Mouse (Mus musculus) embryonic stem cell, embryonic (primary cell): ENCODE measurements around the gene Nol8.

Experiments
- CTCF ChIA-PET, 4 experiments: fragments of 300-600 bp in 2 of 4; fragments of 350-600 bp in 2 of 4; sonication (Branson Sonifier 250); formaldehyde crosslinking; loops; one replicate each; lab custom pipeline; 2022; ENCODE audit warnings: inconsistent platforms in 2 of 4; lab: Charles Lee
- POLR2A ChIA-PET, 4 experiments: fragments of 300-600 bp in 2 of 4; fragments of 350-600 bp in 2 of 4; sonication (Branson Sonifier 250); formaldehyde crosslinking; loops; one replicate each; lab custom pipeline; 2022; ENCODE audit warnings: antibody characterized with exemption in 4 of 4, inconsistent platforms in 1 of 4; lab: Charles Lee

Gene Nol8

DNA sequence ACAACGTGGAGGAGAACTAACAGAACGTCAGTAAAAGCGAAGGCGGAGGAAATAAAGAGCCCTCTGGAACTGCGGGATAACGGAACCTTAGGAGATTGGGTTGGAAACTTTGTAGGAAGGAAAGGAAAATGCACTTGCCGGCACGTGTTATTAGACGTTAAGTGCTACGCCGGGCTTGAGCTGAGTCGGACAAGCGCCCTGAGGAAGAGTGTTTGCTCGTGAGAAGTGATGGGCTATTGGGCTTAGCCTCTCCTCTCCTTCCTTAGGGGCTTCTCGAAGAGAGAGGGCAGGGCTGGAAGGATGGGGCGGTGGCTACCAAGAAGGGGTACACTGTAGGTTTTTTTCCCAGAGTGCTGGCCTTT lies 283 bp downstream of the Nol8 start:
- ChIA-PET POLR2A (interaction anchor here (0.6 to 5.0 kb wide), 47 partner anchors 8 to 1164 kb away, joined by 3 to 40 read pairs (median 4); partner anchors contain the start of genes Iars (in 4 of the 4), Ippk (in 2 of the 4), Bicd2 (in 1 of the 4) and Susd3 (in 1 of the 4)), CTCF (interaction anchor here in 1 of 4 experiments (0.6 kb wide), 1 partner anchor 13 kb away, joined by 3 read pairs; no protein-coding TSS in a partner anchor)

DNA sequence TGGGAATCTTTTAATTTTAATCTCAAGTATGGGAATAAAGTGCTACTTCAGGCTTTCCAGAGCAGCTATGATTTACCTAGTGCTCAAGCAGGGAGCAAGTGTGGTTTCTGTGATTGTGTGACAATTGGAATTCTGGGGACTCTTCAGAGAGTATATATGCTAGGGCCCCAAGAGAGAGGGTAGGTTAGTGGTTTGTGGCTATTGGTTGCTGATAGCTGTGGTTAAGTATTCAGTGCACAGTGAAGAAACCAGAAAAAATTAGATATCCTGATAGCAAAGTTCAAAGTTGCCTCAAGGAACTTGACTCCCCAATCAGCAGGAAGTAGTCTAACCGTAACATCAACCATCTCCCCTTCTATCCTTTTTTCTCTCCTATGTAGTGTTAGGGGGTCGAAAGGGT lies 24.9 kb downstream of the Nol8 start:
- POLR2A ChIA-PET: interaction anchor here in 2 of 4 experiments (0.7 to 2.7 kb wide), 4 partner anchors 9 to 25 kb away, joined by 3 to 9 read pairs (median 4); partner anchors contain the start of genes Cenpp (in 1 of the 2) and Nol8 (in 1 of the 2)
- CTCF ChIA-PET: no interaction called here

DNA sequence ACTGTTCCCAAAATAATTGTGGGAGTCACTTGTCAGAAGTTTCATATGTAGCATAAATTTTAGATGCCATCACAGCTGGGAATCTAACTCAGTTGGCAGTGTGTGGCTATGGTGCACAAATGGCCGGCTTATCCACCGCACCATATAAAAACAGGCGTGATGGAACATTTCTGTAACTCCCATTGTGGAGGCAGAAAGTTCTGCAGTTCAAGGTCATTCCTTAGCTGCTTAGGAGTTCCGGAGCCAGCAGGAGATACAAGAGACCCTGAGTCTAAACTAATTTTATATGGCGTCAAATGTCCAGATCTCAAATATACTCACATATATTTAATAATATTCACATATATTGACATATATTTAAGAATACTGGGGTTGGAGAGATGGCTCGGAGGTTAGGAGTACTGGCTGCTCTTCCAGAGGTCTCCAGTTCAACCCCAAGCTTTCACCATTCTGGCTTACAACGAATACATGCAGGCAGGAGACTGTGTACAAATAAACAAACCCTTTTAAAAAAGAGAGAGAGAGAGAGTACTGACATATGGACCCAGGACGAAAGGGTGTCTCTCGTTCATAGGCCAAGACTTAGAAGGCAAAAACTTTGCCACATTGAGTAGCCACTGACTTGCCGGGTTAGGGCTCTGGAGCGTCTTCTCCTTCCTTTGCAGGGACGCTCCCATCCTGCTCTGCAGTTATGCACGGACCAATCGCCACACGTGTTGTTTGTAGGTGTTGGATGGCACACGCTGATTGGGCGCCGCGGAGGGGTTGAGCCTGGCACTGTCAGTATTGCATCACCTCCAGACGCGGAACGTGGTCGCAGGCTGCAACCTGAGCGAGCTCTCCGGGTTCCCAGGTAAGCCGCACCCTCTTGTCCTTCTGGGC lies 28.7 kb downstream of the Nol8 start, which contains the start of gene Iars:
TSS of gene Iars (plus strand) at position 750 of the 882 bp plus-strand sequence.
- POLR2A ChIA-PET: interaction anchor here (0.6 to 4.4 kb wide), 54 partner anchors 9 to 1135 kb away, joined by 3 to 40 read pairs (median 4); partner anchors contain the start of genes Cenpp (in 4 of the 4), Nol8 (in 4 of the 4), Ippk (in 2 of the 4) and Bicd2 (in 1 of the 4)
- CTCF ChIA-PET: no interaction called here

DNA sequence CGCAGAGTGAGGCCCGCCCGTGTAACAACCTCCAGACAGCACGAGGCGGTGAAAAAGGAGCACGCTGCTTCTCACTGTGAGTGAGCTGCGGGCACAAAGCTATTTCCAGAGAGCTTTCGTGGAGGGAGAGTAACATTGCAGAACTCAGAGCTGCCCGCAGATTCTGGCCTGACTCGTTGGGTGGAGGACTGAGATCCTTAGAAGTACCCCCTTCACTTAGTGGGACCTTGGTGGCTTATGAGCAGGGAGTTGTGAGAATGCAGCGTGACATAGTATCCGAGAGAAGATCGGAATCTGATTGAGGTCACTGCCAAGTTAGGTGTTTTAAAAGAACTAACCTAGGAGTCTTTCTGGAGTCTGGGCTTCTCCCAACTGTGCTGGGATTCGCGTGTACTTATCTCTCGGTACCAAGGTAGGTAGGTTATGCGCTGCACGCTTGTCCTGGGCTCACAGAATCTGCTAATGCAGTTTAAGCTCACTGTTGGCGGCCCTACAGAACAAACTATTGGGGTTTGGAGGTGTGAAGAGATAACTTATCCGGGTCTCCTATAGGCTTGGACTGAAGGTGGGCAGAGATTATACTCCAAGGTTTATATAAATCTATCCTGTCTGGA lies 29.5 kb downstream of the Nol8 start:
- ChIA-PET CTCF (no interaction called here), POLR2A (interaction anchor here (0.6 to 4.4 kb wide), 48 partner anchors 9 to 1136 kb away, joined by 3 to 40 read pairs (median 4); partner anchors contain the start of genes Cenpp (in 4 of the 4), Nol8 (in 4 of the 4), Ippk (in 2 of the 4) and Bicd2 (in 1 of the 4))

DNA sequence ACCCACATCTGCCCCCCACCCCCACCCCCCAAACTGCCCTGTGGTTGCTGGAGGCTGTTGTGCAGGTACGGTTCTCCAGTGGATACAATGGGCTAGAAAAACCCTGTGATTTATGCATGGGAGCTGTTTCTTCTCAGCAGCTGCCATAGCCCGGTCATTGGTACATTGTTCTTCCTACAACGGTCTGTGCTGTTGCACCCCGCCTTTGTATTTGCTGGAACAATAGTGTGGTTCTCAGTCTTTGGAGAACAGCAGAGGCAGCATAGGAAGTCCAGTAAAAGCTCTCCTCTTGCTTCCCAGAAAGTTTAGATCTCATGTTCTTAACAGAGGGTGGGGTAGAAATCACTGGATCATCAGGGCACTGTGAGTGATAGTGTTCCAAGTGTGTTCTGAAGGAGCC lies 31.4 kb downstream of the Nol8 start:
- POLR2A ChIA-PET: interaction anchor here in 3 of 4 experiments (0.5 to 2.5 kb wide), 24 partner anchors 8 to 343 kb away, joined by 3 to 19 read pairs (median 3); partner anchors contain the start of genes Cenpp (in 3 of the 3), Nol8 (in 3 of the 3) and Bicd2 (in 1 of the 3)
- CTCF ChIA-PET: no interaction called here

DNA sequence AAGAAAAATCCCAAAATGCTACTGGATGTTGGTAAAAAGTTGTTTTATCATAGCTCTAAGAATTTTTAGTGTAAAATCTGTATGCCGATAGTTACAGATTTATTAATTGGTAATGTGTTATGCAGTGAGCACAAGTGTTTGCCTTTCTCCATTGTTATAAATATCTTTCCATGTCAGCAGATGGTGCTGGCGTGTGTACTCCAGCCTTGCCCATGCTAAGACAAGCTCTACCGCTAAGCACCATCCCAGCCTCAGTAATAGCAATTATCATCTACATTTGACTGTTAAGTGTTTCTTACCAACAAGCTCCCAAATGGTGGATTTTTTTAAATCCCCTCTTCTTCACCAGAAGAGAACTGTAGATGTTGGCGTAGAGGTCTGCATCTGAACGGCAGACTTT lies 38.2 kb downstream of the Nol8 start:
- POLR2A ChIA-PET: interaction anchor here in 3 of 4 experiments (0.8 to 4.3 kb wide), 13 partner anchors 9 to 38 kb away, joined by 3 to 24 read pairs (median 4); partner anchors contain the start of genes Iars (in 2 of the 3), Cenpp (in 1 of the 3) and Nol8 (in 1 of the 3)

DNA sequence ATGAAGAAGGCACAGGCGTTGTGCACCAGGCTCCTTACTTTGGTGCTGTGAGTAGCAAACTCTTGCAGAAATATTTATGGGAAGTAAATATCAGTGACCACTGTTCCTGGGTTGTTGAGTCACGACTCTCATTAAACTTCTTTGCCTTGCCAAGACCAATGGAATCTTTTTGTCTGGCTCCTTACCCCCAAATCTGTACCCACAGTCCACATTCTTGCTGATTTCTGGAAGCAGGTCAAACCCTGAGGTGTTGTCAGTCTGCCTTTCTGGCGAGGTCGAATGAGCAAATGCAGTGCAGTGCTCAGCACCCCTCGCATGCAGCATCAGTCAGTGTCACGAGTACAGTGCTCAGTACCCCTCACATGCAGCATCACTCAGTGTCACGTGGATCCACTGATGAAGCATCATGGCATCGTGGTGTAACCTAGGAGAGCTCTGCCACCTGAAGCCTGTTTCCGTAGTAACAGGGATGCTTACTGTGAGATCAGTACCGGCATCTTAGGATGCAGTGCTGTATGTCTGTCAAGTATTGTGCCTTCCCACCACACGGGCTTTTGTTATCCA lies 50.4 kb downstream of the Nol8 start:
- ChIA-PET POLR2A (interaction anchor here in 2 of 4 experiments (1.2 to 3.2 kb wide), 8 partner anchors 11 to 50 kb away, joined by 4 to 20 read pairs (median 4); partner anchors contain the start of gene Iars (in 2 of the 2)), CTCF (no interaction called here)

More for the DNA sequence above, 38.2 kb downstream of the Nol8 start:
- CTCF ChIA-PET: no interaction called here

DNA sequence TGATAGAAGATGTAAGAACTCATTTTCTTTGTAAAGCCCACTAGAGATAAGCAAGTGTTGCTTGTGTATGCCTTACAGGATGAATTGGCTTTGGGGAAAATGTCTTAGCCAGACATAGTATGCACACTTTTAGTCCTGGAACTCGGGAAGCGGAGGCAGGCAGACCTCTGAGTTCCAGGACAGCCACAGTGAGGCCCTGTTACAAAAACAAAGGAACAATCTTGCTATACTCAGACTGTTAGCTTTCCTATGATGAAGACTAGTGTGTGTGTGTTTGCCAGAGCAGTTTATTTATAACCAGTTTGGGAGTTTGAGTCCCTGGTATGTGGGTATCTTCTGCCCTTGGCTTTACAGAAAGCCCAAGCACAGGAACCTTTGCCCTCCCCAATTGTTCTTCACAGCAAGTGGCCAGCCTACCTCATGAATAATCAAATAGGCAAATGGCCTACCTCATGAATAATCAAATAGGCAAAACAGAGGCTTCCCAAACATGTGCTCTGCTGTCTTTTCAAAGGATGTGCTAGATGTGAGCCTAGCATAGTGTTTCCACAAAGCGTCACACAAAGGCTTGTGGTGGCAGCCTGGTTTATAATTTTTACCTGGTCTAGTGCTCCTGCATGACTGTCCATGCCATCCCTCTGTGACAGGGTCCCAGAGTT lies 53.3 kb downstream of the Nol8 start:
- ChIA-PET POLR2A (interaction anchor here in 3 of 4 experiments (1.0 to 3.2 kb wide), 6 partner anchors 14 to 53 kb away, joined by 3 to 20 read pairs (median 8); partner anchors contain the start of genes Cenpp (in 1 of the 3), Iars (in 1 of the 3) and Nol8 (in 1 of the 3)), CTCF (no interaction called here)

DNA sequence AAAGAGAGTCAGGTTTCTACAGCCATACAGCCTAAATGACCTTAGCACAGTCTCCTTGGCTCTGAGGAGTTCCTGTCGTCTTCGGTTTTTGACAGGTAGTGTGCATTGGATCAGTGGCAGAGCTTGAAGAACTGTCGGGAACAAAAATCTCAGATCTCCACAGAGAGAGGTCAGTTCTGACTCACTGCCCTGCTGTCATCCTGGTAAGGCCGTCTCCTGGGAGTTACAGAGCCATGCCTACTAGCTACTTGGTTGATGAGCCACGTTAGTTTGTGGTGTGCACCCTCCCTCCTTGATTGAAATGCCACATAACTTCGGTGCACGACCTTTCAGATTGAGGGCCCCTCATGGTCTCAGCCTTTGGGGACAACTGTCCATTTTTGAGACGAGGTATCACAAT lies 55.4 kb downstream of the Nol8 start:
- ChIA-PET POLR2A (interaction anchor here in 2 of 4 experiments (0.7 to 1.9 kb wide), 6 partner anchors 8 to 27 kb away, joined by 3 to 14 read pairs (median 4); partner anchors contain the start of gene Iars (in 2 of the 2)), CTCF (no interaction called here)

DNA sequence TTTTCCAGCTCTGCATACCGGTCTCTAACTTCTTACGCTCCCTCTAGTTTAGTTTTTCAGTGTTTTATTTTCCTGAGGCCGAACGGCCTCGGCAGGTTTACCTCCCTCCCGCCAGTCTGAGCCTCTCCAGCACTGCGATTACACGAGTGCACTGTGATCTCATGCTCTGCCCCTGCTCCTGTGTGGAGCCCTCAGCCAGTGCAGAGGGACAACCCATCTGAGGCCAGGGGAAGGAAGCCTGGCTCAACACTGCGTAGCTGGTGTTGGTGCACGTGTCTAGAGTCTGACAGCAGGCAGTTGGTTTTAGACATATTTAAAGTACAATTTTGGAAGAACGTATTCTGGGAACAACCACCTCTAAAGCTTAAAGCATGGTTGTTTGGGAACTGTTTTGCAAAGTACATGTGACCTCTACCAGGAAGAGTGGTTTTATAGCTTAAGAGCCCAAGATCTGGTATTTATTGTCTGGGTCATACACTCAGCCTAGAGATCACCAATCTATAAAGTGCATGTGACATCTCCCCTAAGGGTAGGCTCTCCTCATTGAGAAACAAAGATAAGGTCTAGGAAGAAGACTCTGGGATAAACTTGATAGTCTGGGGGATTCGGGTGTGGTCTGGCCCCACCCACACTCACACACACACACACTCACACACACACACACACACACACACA lies 59.3 kb downstream of the Nol8 start:
- ChIA-PET CTCF (no interaction called here), POLR2A (interaction anchor here in 2 of 4 experiments (0.5 to 1.5 kb wide), 9 partner anchors 10 to 45 kb away, joined by 3 to 8 read pairs (median 4); partner anchors contain the start of gene Iars (in 1 of the 2))

DNA sequence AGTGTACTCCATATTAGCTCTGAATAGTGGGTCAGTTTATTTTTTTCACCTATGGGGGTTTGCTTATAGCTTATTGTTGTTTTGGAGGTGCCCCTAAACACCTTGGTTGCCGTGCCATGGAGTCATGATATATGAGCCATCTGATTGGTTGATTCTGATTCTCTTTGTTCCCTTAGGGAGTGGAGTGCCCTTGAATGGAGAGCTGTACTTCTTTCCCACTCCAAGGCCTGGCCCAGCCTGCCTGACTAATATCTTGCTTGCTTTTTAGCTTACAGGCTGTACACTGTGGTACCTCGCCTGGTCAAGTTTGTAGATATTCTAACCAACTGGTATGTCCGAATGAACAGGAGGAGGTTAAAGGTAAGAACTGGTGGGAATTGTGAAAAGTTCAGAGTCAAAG lies 66.4 kb downstream of the Nol8 start:
- POLR2A ChIA-PET: interaction anchor here in 2 of 4 experiments (0.8 to 2.7 kb wide), 8 partner anchors 8 to 53 kb away, joined by 3 to 14 read pairs (median 4); partner anchors contain the start of gene Iars (in 2 of the 2)
- CTCF ChIA-PET: no interaction called here
